Mouse (Mus musculus): Measurements from ENCODE around the gene Fahd2a. TPM values are rescaled to one million over a fixed set of nuclear protein-coding genes. Genes with fewer than 3 reads are reported as not detected.

The Fahd2a gene
- total RNA-seq, 2 experiments from 2014 or later = 22.0 to 22.7 TPM

- no peak for DNase-seq
- intact Hi-C loops (cut with DNase I) = no loop called here
Measured at GRCm38 (mm10) chr2:127435135-127435534, 9.2 kb downstream of the Fahd2a start.

DNA sequence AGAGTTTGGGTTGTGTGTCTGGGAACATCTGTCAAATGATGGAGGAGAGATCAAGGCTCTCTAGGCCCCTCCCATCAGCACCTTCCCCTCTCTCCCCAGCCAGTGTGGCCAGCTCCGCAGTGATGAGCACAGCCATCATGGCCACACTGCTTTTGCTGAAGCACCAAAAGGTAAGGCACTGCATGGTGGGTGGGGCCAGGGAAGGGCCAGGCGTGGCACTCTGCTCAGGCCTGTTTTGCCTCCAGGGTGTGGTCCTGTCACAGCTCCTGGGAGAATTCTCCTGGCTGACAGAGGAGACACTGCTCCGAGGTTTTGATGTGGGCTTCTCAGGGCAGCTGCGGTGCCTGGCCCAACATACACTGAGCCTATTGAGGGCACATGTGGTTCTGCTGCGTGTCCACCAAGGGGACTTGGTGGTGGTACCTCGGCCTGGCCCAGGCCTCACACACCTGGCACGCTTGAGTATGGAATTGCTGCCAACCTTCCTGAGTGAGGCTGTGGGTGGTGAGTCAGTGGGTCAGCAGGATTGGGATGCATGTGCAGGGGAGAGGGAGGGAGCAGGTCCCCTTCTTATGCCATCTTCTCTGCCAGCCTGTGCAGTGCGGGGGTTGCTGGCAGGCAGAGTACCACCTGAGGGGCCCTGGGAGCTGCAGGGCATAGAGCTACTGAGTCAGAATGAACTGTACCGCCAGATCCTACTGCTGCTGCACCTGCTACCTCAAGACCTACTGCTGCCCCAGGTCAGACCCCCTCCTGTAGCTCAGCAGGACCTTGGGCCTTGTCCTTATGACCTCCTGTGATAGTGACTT lies 10.7 kb downstream of the Fahd2a start:
- intact Hi-C loops (cut with DNase I) = loop anchor here (2.0 kb wide), 1 partner anchor 71 kb away; the partner anchor contains the start of gene Adra2b
- DNase-seq = no peak

DNA sequence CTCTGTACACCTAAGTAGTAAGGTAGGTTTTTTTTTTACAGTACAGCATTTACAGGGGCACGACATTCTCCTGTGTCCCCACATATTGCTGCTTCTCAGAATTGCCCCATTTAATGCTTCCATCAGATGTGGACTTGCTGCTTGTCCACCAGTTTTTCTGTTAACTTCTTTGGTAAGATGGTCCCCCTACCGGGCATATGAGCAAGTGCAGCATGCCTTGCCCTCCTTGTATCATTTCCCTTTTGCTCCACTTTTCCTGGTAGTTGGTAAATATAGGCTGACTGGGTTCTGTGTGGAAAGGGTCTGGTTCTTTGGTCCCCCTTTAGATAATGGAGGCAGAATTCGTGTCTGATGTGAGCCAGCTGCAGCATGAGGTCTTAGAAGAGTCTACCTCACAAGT lies 14.1 kb downstream of the Fahd2a start:
- peak; percentile 23 to 31 for DNase-seq

GRCm38 (mm10) chr2:127424977-127425376 lies 19.4 kb downstream of the Fahd2a start, which contains the start of gene Gpat2:
Gpat2 (plus strand) TSS chr2:127425199.
- no peak for DNase-seq
- intact Hi-C loops (cut with DNase I) = no loop called here

More for the DNA sequence above, 14.1 kb downstream of the Fahd2a start:
- intact Hi-C loops (cut with DNase I) = no loop called here

DNA sequence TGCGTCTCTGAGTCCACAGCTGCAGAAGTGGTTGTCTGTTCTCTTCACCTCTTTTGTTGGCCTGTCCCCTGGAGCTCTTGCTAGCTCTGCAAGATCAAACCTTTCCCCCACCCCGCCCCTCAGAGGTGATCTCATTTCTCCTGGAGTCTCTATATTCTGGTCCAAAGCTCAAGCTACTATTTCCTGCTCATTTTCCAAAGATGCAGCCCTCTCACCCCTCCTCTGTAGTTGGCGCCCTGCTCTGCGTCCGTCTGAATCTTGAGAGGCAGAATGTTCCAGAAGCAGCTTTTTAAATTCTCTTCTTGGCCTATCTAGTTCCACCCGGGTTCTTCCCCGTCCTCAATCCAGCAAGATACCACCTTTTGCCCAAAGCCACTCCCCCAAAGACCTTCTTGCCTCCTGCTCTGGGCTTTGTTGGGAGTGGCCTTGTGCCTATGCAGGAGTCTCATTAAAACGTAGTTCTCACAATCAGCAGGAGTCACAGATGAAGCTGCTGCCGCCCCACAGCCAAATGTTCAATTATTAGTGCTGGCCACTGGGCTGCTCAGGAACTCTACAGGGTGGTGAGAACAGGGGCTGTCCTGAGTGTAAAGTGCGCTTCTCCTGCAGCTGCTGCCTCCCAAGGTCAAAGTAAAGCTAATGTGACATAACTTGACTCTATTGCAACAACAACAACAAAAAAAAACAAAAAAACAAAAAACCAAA lies 25.9 kb downstream of the Fahd2a start:
- intact Hi-C loops (cut with DNase I) = no loop called here
- no peak for DNase-seq

GRCm38 (mm10) chr2:127416706-127417105 lies 27.7 kb downstream of the Fahd2a start:
- intact Hi-C loops (cut with DNase I) = no loop called here
- no peak for DNase-seq

GRCm38 (mm10) chr2:127415806-127416205 lies 28.6 kb downstream of the Fahd2a start:
- DNase-seq = no peak
- intact Hi-C loops (cut with DNase I) = no loop called here

DNA sequence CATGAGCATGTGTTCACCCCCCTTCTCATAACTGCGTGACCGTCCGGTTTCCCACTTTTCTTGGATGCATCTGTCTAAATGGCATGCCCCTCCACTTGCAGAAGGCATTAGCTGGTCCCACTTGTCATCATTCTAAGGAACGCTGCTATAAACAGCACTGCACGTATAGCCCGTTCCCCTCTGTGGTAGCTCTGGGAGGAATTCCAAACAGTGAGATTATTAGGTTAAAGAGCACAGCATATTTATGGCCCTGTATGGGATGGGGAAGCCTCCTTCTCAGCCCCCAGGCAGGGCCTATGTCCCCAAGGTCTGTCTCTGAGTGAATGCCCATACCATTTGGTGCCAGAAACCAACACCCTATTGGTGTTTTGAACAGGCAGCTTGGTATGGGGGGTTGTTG lies 33.2 kb downstream of the Fahd2a start:
- intact Hi-C loops (cut with DNase I) = no loop called here
- no peak for DNase-seq

GRCm38 (mm10) chr2:127398738-127399137 lies 45.6 kb downstream of the Fahd2a start:
- intact Hi-C loops (cut with DNase I) = no loop called here
- no peak for DNase-seq

- intact Hi-C loops (cut with DNase I) = no loop called here
Measured at GRCm38 (mm10) chr2:127394606-127395161, 49.7 kb downstream of the Fahd2a start.

GRCm38 (mm10) chr2:127391323-127391722 lies 53.0 kb downstream of the Fahd2a start:
- no peak for DNase-seq
- intact Hi-C loops (cut with DNase I) = no loop called here

More at GRCm38 (mm10) chr2:127394606-127395161, 49.7 kb downstream of the Fahd2a start:
- no peak for DNase-seq

GRCm38 (mm10) chr2:127390846-127391245 lies 53.5 kb downstream of the Fahd2a start:
- intact Hi-C loops (cut with DNase I) = no loop called here
- no peak for DNase-seq

GRCm38 (mm10) chr2:127390352-127390751 lies 54.0 kb downstream of the Fahd2a start:
- no peak for DNase-seq
- intact Hi-C loops (cut with DNase I) = no loop called here

DNA sequence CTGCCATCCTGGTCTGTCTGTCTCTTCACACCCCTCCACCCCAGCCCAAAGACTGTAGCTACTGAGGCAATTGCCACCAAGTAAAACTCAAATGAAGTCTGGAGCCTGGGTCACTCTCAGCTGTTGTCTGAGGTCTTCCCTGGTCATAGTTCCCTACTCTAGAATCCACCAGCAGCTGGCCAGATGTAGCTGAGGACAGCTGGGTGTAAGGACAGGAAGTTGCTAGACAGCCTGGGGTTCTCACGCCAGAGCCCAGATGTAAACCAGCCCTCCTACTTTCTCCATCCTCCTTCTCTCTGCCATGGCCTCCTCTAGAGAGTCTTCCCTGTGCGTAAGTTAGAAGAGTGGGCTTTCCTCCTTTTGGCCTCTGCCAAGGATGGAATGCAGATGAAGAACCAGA lies 56.8 kb downstream of the Fahd2a start:
- DNase-seq = no peak
- intact Hi-C loops (cut with DNase I) = no loop called here

Other genes with a start within 250 kb of the Fahd2a start
- gene 1810024B03Rik, start 236.3 kb downstream of the Fahd2a start, total RNA-seq (2021) = under 1 TPM; 0.46 to 0.89 TPM
- 10 to 100 TPM; 33.0 to 39.4 TPM for gene Snrnp200, start 236.2 kb downstream of the Fahd2a start, total RNA-seq (2021)
- 10 to 100 TPM; 48.6 to 51.0 TPM for gene Ciao1, start 196.7 kb downstream of the Fahd2a start, total RNA-seq (2021)
- gene Tmem127, start 196.7 kb downstream of the Fahd2a start, total RNA-seq (2021) = 10 to 100 TPM; 21.0 TPM
- 100 to 1,000 TPM in 1 of 2 experiments, 10 to 100 TPM in 1; 89.2 to 110 TPM for gene Stard7, start 174.3 kb downstream of the Fahd2a start, total RNA-seq (2021)
- gene Dusp2, start 108.4 kb downstream of the Fahd2a start, total RNA-seq (2021) = 1 to 10 TPM in 1 of 2 experiments, under 1 TPM in 1; 0.72 to 1.3 TPM
- gene Astl, start 105.9 kb downstream of the Fahd2a start, total RNA-seq (2021) = not detected
- gene Adra2b, start 81.4 kb downstream of the Fahd2a start, total RNA-seq (2021) = under 1 TPM; 0.48 to 0.86 TPM
- not detected for gene Gpat2, start 19.4 kb downstream of the Fahd2a start, total RNA-seq (2021)
- under 1 TPM; 0.18 to 0.49 TPM for gene Kcnip3, start 77.5 kb upstream of the Fahd2a start, total RNA-seq (2021)
- gene Prom2, start 96.9 kb upstream of the Fahd2a start, total RNA-seq (2021) = not detected
- 1 to 10 TPM; 2.1 TPM for gene Zfp661, start 142.5 kb upstream of the Fahd2a start, total RNA-seq (2021)
- 10 to 100 TPM; 81.4 to 91.4 TPM for gene Mrps5, start 142.7 kb upstream of the Fahd2a start, total RNA-seq (2021)
- 1 to 10 TPM; 1.6 to 4.4 TPM for gene Mal, start 212.1 kb upstream of the Fahd2a start, total RNA-seq (2021)

Measured in gastrocnemius, postnatal 36 days (tissue).